Mouse (Mus musculus) testis, adult 2 months (tissue): ENCODE measurements around the gene Ddx51.

Experiments
- CTCF ChIP-seq: fragments of 200-500 bp; IDR thresholded peaks from 2 replicates; pipeline ENCODE4 v1.5.1; 2012; ENCODE audit warnings: low read depth, mild to moderate bottlenecking, inconsistent platforms, low read length, moderate library complexity; ENCODE audit not compliant: control insufficient read depth, insufficient read depth, insufficient replicate concordance
- POLR2A ChIP-seq: fragments of 200-500 bp; IDR thresholded peaks from 2 replicates; pipeline ENCODE4 v1.6.1; 2012; ENCODE audit warnings: low read depth, mild to moderate bottlenecking, inconsistent platforms, low read length, moderate library complexity; ENCODE audit not compliant: control insufficient read depth

DNA sequence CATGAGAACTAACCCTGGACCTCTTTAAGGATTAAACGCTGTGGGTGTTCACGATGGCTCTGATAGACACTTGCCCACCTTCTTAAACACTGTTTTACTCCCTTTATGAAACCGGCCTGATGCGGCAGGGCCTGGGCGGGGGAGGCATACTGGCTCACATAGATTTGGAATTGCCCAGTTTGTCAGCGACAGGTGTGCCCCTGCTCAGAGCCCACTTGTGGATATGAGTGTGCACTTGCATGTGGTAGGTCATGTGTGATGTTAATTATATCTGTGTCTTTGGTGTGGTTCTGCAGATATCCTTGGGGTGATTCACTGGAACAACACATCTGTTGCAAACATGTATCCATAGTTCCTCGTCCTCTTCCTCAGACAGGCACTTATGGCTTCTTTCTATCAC lies 42.8 kb upstream of the Ddx51 start:
- TF ChIP-seq CTCF, result no peak
- no peak for TF ChIP-seq POLR2A
